Mouse (Mus musculus) neural tube, postnatal 0 days (tissue): ENCODE data around the gene Gm10234. TPM values are rescaled to one million over a fixed set of nuclear protein-coding genes. Genes with fewer than 3 reads are reported as not detected.

Experiments
- polyA plus RNA-seq: library from polyadenylated mRNA; unstranded; fragments of >200 nt; fragmentation: Nextera tagmentation; extraction: Ambion mirVana; gene quantifications from 2 replicates; pipeline ENCODE4 v1.2.1, GENCODE M21; 2015

Gene Gm10234
- not detected in 2 replicates for polyA plus RNA-seq

GRCm38 (mm10) chr6:95321812-95322211 is at the start of gene Gm10234:
Gene Gm10234, plus strand, starts transcription at chr6:95322112.

Other genes with a start within 250 kb of the Gm10234 start
- 2.2 and 2.6 TPM in 2 replicates for gene Kbtbd8, start 204.9 kb upstream of the Gm10234 start, polyA plus RNA-seq